Mouse (Mus musculus) stomach, postnatal 0 days (tissue): ENCODE measurements around the gene H2al1g. TPM values are rescaled to one million over a fixed set of nuclear protein-coding genes. Genes with fewer than 3 reads are reported as not detected.
"Not testable (repeated sequence)": the region's sequence is repeated elsewhere in the genome, so short reads cannot be mapped to it uniquely, and the experiment has no call there.

Source experiments
- ATAC-seq: fragments of 200-750 bp; cut with Nextera tagmentation; 2 replicates; pipeline ENCODE4 v1.8.0; 2017; ENCODE audit not compliant: low FRiP score, low TSS enrichment
- DNase-seq: peaks from one replicate; pipeline ENCODE4 v3.0.0-alpha.2; 2016; ENCODE audit warnings: low spot score
- H3K27ac ChIP-seq: fragments of 300-500 bp; sonication (generic); replicated peaks from 2 replicates; pipeline ENCODE4 v1.5.1; 2014; ENCODE audit warnings: mild to moderate bottlenecking, control low read depth
- H3K27me3 ChIP-seq: fragments of 300-500 bp; sonication (generic); 2 replicates; pipeline ENCODE4 v1.6.1; 2014; ENCODE audit warnings: low read length; ENCODE audit not compliant: control insufficient read depth, insufficient read depth
- H3K36me3 ChIP-seq: fragments of 300-500 bp; sonication (generic); 2 replicates; pipeline ENCODE4 v1.6.1; 2014; ENCODE audit warnings: low read length, mixed read lengths; ENCODE audit not compliant: control insufficient read depth, insufficient read depth
- H3K4me1 ChIP-seq: fragments of 300-500 bp; sonication (generic); replicated peaks from 2 replicates; pipeline ENCODE4 v1.6.1; 2014; ENCODE audit warnings: antibody characterized with exemption; ENCODE audit not compliant: control insufficient read depth, insufficient read depth
- H3K4me2 ChIP-seq: fragments of 300-500 bp; sonication (generic); replicated peaks from 2 replicates; pipeline ENCODE4 v1.6.1; 2014; ENCODE audit warnings: low read depth, mild to moderate bottlenecking, control low read depth, moderate library complexity
- H3K4me3 ChIP-seq: fragments of 300-500 bp; sonication (generic); 2 replicates; pipeline ENCODE4 v1.5.1; 2014; ENCODE audit warnings: low read depth, low read length, control low read depth
- H3K9ac ChIP-seq: fragments of 300-500 bp; sonication (generic); 2 replicates; pipeline ENCODE4 v1.6.1; 2014; ENCODE audit warnings: mild to moderate bottlenecking, low read length, control low read depth, mixed read lengths
- H3K9me3 ChIP-seq: fragments of 300-500 bp; sonication (generic); 2 replicates; pipeline ENCODE4 v1.6.1; 2016; ENCODE audit warnings: low read length; ENCODE audit not compliant: control insufficient read depth
- CTCF ChIP-seq: IDR thresholded peaks from 2 replicates; pipeline ENCODE4 v1.5.1; 2016; ENCODE audit warnings: antibody characterized with exemption, low read depth, mild to moderate bottlenecking, moderate library complexity
- EP300 ChIP-seq: optimal IDR thresholded peaks from 2 replicates; pipeline ENCODE3; 2016; ENCODE audit warnings: antibody characterized with exemption
- WGBS: fragments of 180-500 bp; shearing (Covaris S2); extraction: QIAGEN DNeasy Blood & Tissue Kit; methylation state at CpG from one replicate; pipeline ENCODE4 v1.1.7; 2014; 5-methylcytosine and 5-hydroxymethylcytosine counted together
- polyA plus RNA-seq: library from polyadenylated mRNA; unstranded; fragments of >200 nt; fragmentation: Nextera tagmentation; extraction: Ambion mirVana; gene quantifications from 2 replicates; pipeline ENCODE4 v1.2.1, GENCODE M21; 2015

The H2al1g gene
- polyA plus RNA-seq, 1 experiment from 2014 or later: not detected

GRCm38 (mm10) chrX:11327522-11327921, 9.5 kb downstream of the H2al1g start, which contains the start of gene H2al1j:
Gene H2al1j (plus strand): TSS chrX:11327822.
- not testable (repeated sequence) for ATAC-seq, DNase-seq, H3K27me3 ChIP-seq, H3K4me3 ChIP-seq, H3K9me3 ChIP-seq, H3K36me3 ChIP-seq, H3K27ac ChIP-seq, H3K4me1 ChIP-seq, H3K9ac ChIP-seq, H3K4me2 ChIP-seq
- WGBS: 91% methylated on average over 2 of the region's 2 CpGs

GRCm38 (mm10) chrX:11345762-11346161, 27.7 kb downstream of the H2al1g start:
- Histone ChIP-seq H3K9ac (no peak overlapping the region), H3K4me2 (no peak overlapping the region), H3K4me3 (no peak overlapping the region), H3K27ac (no peak overlapping the region), H3K9me3 (no peaks in the 10 kb centered on the region), H3K27me3 (no peaks in the 10 kb centered on the region), H3K36me3 (no peaks in the 10 kb centered on the region), H3K4me1 (no peaks in the 10 kb centered on the region)
- WGBS: 65% methylated on average over 9 of the region's 9 CpGs
- no peak for ATAC-seq
- DNase-seq: no peak
- TF ChIP-seq EP300 (no peak), CTCF (no peak)

GRCm38 (mm10) chrX:11346756-11347155, 28.7 kb downstream of the H2al1g start:
- Histone ChIP-seq H3K27ac (no peak overlapping the region), H3K36me3 (no peaks in the 10 kb centered on the region), H3K27me3 (no peaks in the 10 kb centered on the region), H3K4me3 (no peak overlapping the region), H3K9me3 (no peaks in the 10 kb centered on the region), H3K4me1 (no peaks in the 10 kb centered on the region), H3K9ac (no peak overlapping the region), H3K4me2 (no peak overlapping the region)
- DNase-seq: no peak
- WGBS: 92% methylated on average over 3 of the region's 3 CpGs
- TF ChIP-seq CTCF (no peak), EP300 (no peak)
- no peak for ATAC-seq

GRCm38 (mm10) chrX:11360823-11361222, 42.8 kb downstream of the H2al1g start:
- no peaks in the 10 kb centered on the region for H3K4me1 ChIP-seq
- WGBS: 74% methylated on average over 6 of the region's 6 CpGs
- TF ChIP-seq CTCF: no peak
- TF ChIP-seq EP300: no peak

GRCm38 (mm10) chrX:11361261-11361660, 43.2 kb downstream of the H2al1g start:
- no peak overlapping the region for H3K9ac ChIP-seq
- H3K4me3 ChIP-seq: no peak overlapping the region
- DNase-seq (no peak), ATAC-seq (no peak)
- no peaks in the 10 kb centered on the region for H3K4me1 ChIP-seq
- H3K27ac ChIP-seq: no peak overlapping the region
- no peaks in the 10 kb centered on the region for H3K36me3 ChIP-seq
- H3K9me3 ChIP-seq: no peaks in the 10 kb centered on the region
- WGBS: 93% methylated on average over 2 of the region's 2 CpGs
- TF ChIP-seq CTCF (no peak), EP300 (no peak)
- H3K27me3 ChIP-seq: no peaks in the 10 kb centered on the region
- H3K4me2 ChIP-seq: no peak overlapping the region

More at GRCm38 (mm10) chrX:11360823-11361222, 42.8 kb downstream of the H2al1g start:
- Histone ChIP-seq H3K4me3 (no peak overlapping the region), H3K9ac (no peak overlapping the region), H3K36me3 (no peaks in the 10 kb centered on the region), H3K4me2 (no peak overlapping the region), H3K27me3 (no peaks in the 10 kb centered on the region), H3K27ac (no peak overlapping the region), H3K9me3 (no peaks in the 10 kb centered on the region)
- ATAC-seq: no peak
- no peak for DNase-seq

- Histone ChIP-seq H3K27ac (no peak overlapping the region), H3K4me1 (no peaks in the 10 kb centered on the region), H3K36me3 (no peaks in the 10 kb centered on the region), H3K27me3 (no peaks in the 10 kb centered on the region), H3K4me3 (no peak overlapping the region), H3K4me2 (no peak overlapping the region), H3K9ac (no peak overlapping the region), H3K9me3 (no peaks in the 10 kb centered on the region)
- 64% methylated on average over 6 of the region's 6 CpGs for WGBS
- no peak for ATAC-seq
- TF ChIP-seq CTCF (no peak), EP300 (no peak)
- no peak for DNase-seq
Observed at GRCm38 (mm10) chrX:11363890-11364289, 45.8 kb downstream of the H2al1g start.
